Mouse (Mus musculus) C2C12 (cell line): ENCODE measurements at regions not wholly inside any gene's neighbourhood (a gene's known extent, or its start where the extent isn't known, plus 50 kb on each side); places are given as distances from the start of the nearest gene placed in this dataset.

ENCODE experiments used
- H3K27me3 ChIP-seq: one replicate; pipeline ENCODE4 v1.6.1; 2011; ENCODE audit not compliant: control insufficient read depth, insufficient read depth, insufficient read length
- H3K36me3 ChIP-seq: one replicate; pipeline ENCODE4 v1.6.1; 2011; ENCODE audit not compliant: control insufficient read depth, insufficient read depth
- H3K4me3 ChIP-seq: one replicate; pipeline ENCODE4 v1.5.1; 2011; ENCODE audit warnings: mild to moderate bottlenecking, control low read depth; ENCODE audit not compliant: poor library complexity, insufficient read depth, severe bottlenecking
- H3K79me2 ChIP-seq: one replicate; pipeline ENCODE4 v1.6.1; 2011; ENCODE audit not compliant: control insufficient read depth, insufficient read depth
- H3K79me3 ChIP-seq: one replicate; pipeline ENCODE4 v1.6.1; 2011; ENCODE audit warnings: low read depth, control low read depth
- H3ac ChIP-seq: one replicate; pipeline ENCODE3; 2011; ENCODE audit warnings: low read depth; ENCODE audit not compliant: control insufficient read depth, insufficient read length
- CEBPB ChIP-seq: IDR thresholded peaks from one replicate; pipeline ENCODE4 v1.6.1; 2011; ENCODE audit warnings: low read depth, mild to moderate bottlenecking, control low read depth, moderate library complexity
- CTCF ChIP-seq: IDR thresholded peaks from one replicate; pipeline ENCODE4 v1.5.1; 2011; ENCODE audit not compliant: control insufficient read depth, insufficient read depth, insufficient read length
- FOSL1 ChIP-seq: IDR thresholded peaks from one replicate; pipeline ENCODE4 v1.8.0; 2011; ENCODE audit warnings: mild to moderate bottlenecking, low read length; ENCODE audit not compliant: poor library complexity, insufficient read depth, severe bottlenecking
- MAX ChIP-seq: IDR thresholded peaks from one replicate; pipeline ENCODE4 v1.6.1; 2011; ENCODE audit warnings: mild to moderate bottlenecking, control low read depth
- MYOD1 ChIP-seq: IDR thresholded peaks from one replicate; pipeline ENCODE4 v1.6.1; 2011; ENCODE audit warnings: low read depth; ENCODE audit not compliant: control insufficient read depth, insufficient read length
- MYOG ChIP-seq: IDR thresholded peaks from one replicate; pipeline ENCODE4 v1.6.1; 2011; ENCODE audit not compliant: control insufficient read depth, insufficient read length; ENCODE audit errors: extremely low read depth
- USF1 ChIP-seq: IDR thresholded peaks from one replicate; pipeline ENCODE4 v1.6.1; 2011; ENCODE audit warnings: low read depth, mild to moderate bottlenecking, control low read depth, moderate library complexity

GRCm38 (mm10) chr2:50752408-50752807 is 396.5 kb downstream of the Rnd3 start:
- TF ChIP-seq MYOD1, result no peak
- TF ChIP-seq FOSL1, result no peak
- TF ChIP-seq CEBPB, result no peak
- no peak for TF ChIP-seq USF1
- TF ChIP-seq MAX, result no peak
- TF ChIP-seq CTCF, result no peak
- TF ChIP-seq MYOG, result no peak

GRCm38 (mm10) chr2:50750799-50751198 is 398.1 kb downstream of the Rnd3 start:
- Histone ChIP-seq H3K4me3 (no peak overlapping the region), H3K27me3 (no peaks in the 10 kb centered on the region), H3K79me2 (no peaks in the 10 kb centered on the region), H3K36me3 (no peaks in the 10 kb centered on the region), H3ac (no peak overlapping the region), H3K79me3 (no peaks in the 10 kb centered on the region)
- TF ChIP-seq CTCF (no peak), USF1 (no peak), MYOD1 (no peak), FOSL1 (no peak), MAX (no peak), MYOG (no peak), CEBPB (no peak)

More at GRCm38 (mm10) chr2:50752408-50752807, 396.5 kb downstream of the Rnd3 start:
- no peak overlapping the region for H3ac ChIP-seq
- no peak overlapping the region for H3K4me3 ChIP-seq
- no peaks in the 10 kb centered on the region for H3K36me3 ChIP-seq
- no peaks in the 10 kb centered on the region for H3K79me3 ChIP-seq
- H3K27me3 ChIP-seq, result no peaks in the 10 kb centered on the region
- H3K79me2 ChIP-seq, result no peaks in the 10 kb centered on the region

DNA sequence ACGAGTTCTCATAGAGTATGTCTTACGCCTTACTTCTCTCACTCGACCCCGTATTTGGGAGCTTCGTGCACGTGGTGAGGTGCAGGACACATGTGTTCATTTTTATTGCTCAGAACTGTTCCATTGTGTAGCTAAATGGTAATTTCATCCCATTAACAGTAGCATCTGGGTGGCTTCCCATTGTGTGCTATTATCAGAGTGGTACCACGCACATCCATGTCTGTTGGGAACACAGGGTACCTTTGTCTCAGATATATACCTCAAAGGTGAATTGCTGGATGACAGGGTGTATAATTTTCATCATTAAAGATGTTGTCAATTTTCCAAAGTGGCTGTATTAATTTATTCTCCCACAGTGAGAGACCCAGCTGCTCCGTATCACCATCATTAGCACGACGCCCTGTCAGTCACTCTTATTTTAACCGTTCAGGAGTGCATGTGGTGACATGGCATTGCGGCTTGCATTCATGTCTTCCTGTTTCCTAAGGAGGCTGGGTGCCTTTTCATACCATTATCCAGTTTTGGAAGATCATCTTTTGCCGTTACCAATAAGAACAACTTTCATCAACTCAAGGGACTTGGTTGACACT is 404.2 kb downstream of the Rnd3 start:
- TF ChIP-seq MYOD1, result no peak
- no peak for TF ChIP-seq FOSL1
- no peak for TF ChIP-seq USF1
- no peak for TF ChIP-seq MAX
- TF ChIP-seq MYOG, result no peak
- no peak for TF ChIP-seq CTCF
- TF ChIP-seq CEBPB, result no peak
- H3K79me3 ChIP-seq, result no peaks in the 10 kb centered on the region

DNA sequence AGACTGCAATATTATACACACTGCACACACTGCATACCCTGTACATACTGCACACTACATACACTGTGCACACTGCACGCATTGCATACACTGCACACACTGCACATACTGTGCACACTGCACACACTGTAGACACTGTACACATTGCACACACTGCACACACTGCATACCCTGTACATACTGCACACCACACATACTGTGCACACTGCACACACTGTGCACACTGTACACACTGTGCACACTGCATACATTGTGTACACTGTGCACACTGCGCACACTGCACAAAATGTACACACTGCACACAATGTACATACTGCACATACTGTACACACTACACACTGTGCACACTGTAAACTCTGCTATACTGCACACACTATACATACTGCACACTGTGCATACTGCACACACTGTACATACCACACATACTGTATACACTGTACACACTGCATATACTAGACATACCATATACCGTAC is 405.1 kb downstream of the Rnd3 start:
- TF ChIP-seq CEBPB (no peak), MYOG (no peak), USF1 (no peak), FOSL1 (no peak)
- Histone ChIP-seq H3K79me2 (no peaks in the 10 kb centered on the region), H3ac (no peak overlapping the region), H3K27me3 (no peaks in the 10 kb centered on the region), H3K36me3 (no peaks in the 10 kb centered on the region), H3K4me3 (no peak overlapping the region), H3K79me3 (no peaks in the 10 kb centered on the region)

More for the DNA sequence above, 404.2 kb downstream of the Rnd3 start:
- H3K4me3 ChIP-seq, result no peak overlapping the region
- H3K27me3 ChIP-seq, result no peaks in the 10 kb centered on the region
- no peaks in the 10 kb centered on the region for H3K79me2 ChIP-seq
- no peak overlapping the region for H3ac ChIP-seq
- no peaks in the 10 kb centered on the region for H3K36me3 ChIP-seq

DNA sequence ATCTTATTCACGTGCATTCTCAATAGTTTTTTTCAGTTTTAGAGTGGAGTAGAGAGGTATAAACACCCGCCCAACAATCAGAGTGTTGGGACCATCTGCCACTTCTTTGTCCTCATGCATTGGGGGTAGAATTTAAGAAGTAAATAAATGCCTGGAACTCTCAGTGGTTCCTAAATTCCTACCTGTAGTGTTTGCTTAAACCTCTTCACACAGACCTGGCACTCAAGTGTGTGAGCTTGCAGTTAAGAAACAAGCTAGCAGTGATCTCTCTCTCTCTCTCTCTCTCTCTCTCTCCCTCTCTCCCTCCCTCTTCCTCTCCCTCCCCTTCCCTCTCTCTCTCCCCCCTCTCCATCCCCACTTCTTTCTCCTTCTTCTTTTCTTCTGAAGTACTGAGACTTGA is 406.5 kb downstream of the Rnd3 start:
- Histone ChIP-seq H3ac (no peak overlapping the region), H3K27me3 (no peaks in the 10 kb centered on the region), H3K36me3 (no peaks in the 10 kb centered on the region), H3K4me3 (no peak overlapping the region), H3K79me2 (no peaks in the 10 kb centered on the region), H3K79me3 (no peaks in the 10 kb centered on the region)
- TF ChIP-seq CTCF (no peak), MYOD1 (no peak), FOSL1 (no peak), CEBPB (no peak), MYOG (no peak), MAX (no peak), USF1 (no peak)

- TF ChIP-seq CTCF (no peak), CEBPB (no peak), USF1 (no peak), MYOD1 (no peak), MAX (no peak), MYOG (no peak), FOSL1 (no peak)
- H3K79me3 ChIP-seq, result no peaks in the 10 kb centered on the region
- no peak overlapping the region for H3ac ChIP-seq
- H3K27me3 ChIP-seq, result no peaks in the 10 kb centered on the region
- no peaks in the 10 kb centered on the region for H3K36me3 ChIP-seq
- H3K79me2 ChIP-seq, result no peaks in the 10 kb centered on the region
- H3K4me3 ChIP-seq, result no peak overlapping the region
Observed at GRCm38 (mm10) chr2:50741337-50741736, 407.6 kb downstream of the Rnd3 start.
